Mouse (Mus musculus): ENCODE data around the gene Sat1. TPM values are rescaled to one million over a fixed set of nuclear protein-coding genes. Genes with fewer than 3 reads are reported as not detected.

Gene Sat1
- polyA plus RNA-seq, 1 experiment from 2014 or later, result 114 TPM

DNA sequence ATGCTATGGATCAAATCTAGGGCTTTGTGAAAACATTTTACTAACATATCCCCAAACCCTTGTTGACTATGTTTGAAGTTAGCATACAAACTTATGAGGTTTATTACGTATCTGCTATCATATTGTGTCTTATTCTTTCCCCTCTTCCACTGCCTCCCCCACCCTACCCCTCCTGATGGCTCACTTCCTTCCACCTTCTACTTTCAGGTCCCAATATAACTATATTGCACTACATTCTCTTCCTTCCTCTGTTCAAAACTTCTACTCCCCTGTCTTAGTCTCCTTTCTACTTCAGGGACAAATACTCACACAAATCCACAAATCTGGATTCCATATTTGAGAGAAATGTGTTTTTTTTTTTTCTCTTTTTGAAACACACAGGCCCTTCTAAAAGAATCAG is 52.7 kb downstream of the Sat1 start:
- ATAC-seq (ENCODE audit: insufficient number of reproducible peaks, insufficient read depth, low FRiP score, low TSS enrichment, low read depth), result no peak
- H3K9me3 ChIP-seq, result no peaks in the 10 kb centered on the region
- H3K9ac ChIP-seq, result no peak overlapping the region
- H3K4me3 ChIP-seq, result no peak overlapping the region
- WGBS, result 68% methylated on average over 1 of the region's 1 CpGs
- H3K27ac ChIP-seq, result no peak overlapping the region
- H3K4me2 ChIP-seq, result no peak overlapping the region
- H3K27me3 ChIP-seq, result no peaks in the 10 kb centered on the region
- H3K36me3 ChIP-seq, result no peaks in the 10 kb centered on the region
- no peaks in the 10 kb centered on the region for H3K4me1 ChIP-seq

Other genes starting within 250 kb of the Sat1 start
- not detected in 2 replicates for gene Magea8, start 220.6 kb downstream of the Sat1 start, polyA plus RNA-seq (2015; fragmentation: Nextera tagmentation; extraction: Ambion mirVana)
- gene Magea5, start 153.3 kb downstream of the Sat1 start, polyA plus RNA-seq (2015; fragmentation: Nextera tagmentation; extraction: Ambion mirVana), result not detected in 2 replicates
- not detected in 2 replicates for gene Magea1, start 126.7 kb downstream of the Sat1 start, polyA plus RNA-seq (2015; fragmentation: Nextera tagmentation; extraction: Ambion mirVana)
- gene Magea2, start 122.8 kb downstream of the Sat1 start, polyA plus RNA-seq (2015; fragmentation: Nextera tagmentation; extraction: Ambion mirVana), result not detected in 2 replicates
- gene Cldn34b2, start 88.0 kb downstream of the Sat1 start, polyA plus RNA-seq (2015; fragmentation: Nextera tagmentation; extraction: Ambion mirVana), result not detected in 2 replicates
- gene Acot9, start 46.0 kb upstream of the Sat1 start, polyA plus RNA-seq (2015; fragmentation: Nextera tagmentation; extraction: Ambion mirVana), result 35.4 and 38.3 TPM in 2 replicates
- gene Prdx4, start 124.3 kb upstream of the Sat1 start, polyA plus RNA-seq (2015; fragmentation: Nextera tagmentation; extraction: Ambion mirVana), result 231 and 258 TPM in 2 replicates